In the genomic region with DNA sequence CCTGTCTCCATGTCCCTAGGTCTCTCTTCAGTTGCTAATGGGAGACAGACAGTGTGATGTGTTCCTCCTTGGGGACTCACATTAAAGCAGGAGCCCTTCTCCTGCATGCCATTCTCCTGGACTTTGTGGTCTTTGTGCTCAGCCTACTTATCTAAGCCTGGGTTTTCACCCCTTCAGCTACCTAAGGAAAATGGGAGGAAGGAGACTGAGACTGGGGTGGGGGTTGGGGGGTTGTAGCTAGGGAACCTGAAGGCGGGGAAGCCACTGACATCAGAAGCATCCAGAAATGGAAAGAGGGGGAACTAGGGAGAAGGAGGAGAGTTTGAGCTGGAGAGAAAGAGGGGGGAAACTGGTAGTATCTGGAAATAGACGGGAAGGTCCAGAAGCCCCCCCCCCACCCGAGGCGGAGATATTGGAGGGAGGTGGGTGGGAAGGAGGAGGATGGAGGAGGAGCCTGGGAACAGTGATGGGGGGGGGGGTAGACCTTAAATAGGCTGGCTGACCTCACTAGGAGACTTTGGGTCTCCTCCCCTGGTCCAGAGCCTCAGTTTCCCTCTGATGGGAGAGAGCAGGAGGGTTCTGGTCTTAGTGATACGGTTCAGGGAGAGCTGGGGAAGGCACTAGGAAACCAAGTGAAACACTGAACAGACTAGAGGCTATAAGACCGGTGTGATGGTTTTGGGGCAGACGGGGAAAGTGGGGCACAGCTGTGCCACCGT, we compare ENCODE assay signal across 8 mouse cellular contexts. TPM values are rescaled to one million over a fixed set of nuclear protein-coding genes. Genes with fewer than 3 reads are reported as not detected.
DNase-seq lines count a peak whose midpoint lies in the region; ATAC-seq and TF ChIP-seq lines count a peak whose summit lies in the region.

No protein-coding gene starts in this region.

- H3K4me3 ChIP-seq in kidney, embryonic 14.5 days (ENCODE audit: low read length) = peak overlapping the region; percentile 52
- peak overlapping the region; percentile 92 for H3K4me3 ChIP-seq in cortical plate, adult 2 months (ENCODE audit: insufficient read depth, low read length)
- peak overlapping the region; percentile 71 for H3K4me3 ChIP-seq in hindbrain, embryonic 10.5 days
- peak overlapping the region; percentile 72 for H3K4me3 ChIP-seq in midbrain, postnatal 0 days (ENCODE audit: low read depth, low read length)

- no peak overlapping the region for H3K9ac ChIP-seq in kidney, embryonic 14.5 days (ENCODE audit: low read depth, low read length)
- peak overlapping the region; percentile 93 for H3K9ac ChIP-seq in midbrain, postnatal 0 days (replicated peaks; ENCODE audit: low read length, poor library complexity, severe bottlenecking)

- peak; percentile 65 for TF ChIP-seq POLR2A in cortical plate, adult 2 months (IDR thresholded peaks at IDR 0.05; ENCODE audit: extremely low read depth, insufficient read depth, low read length)

- H3K4me1 ChIP-seq in kidney, embryonic 14.5 days (ENCODE audit: control insufficient read depth, insufficient read depth, low read length) = peaks cover 27% of the 10 kb centered on the region
- H3K4me1 ChIP-seq in cortical plate, adult 2 months (ENCODE audit: control insufficient read depth, insufficient read depth, low read length) = peaks cover 4% of the 10 kb centered on the region
- peaks cover 85% of the 10 kb centered on the region for H3K4me1 ChIP-seq in hindbrain, embryonic 10.5 days (replicated peaks)
- peaks cover 32% of the 10 kb centered on the region for H3K4me1 ChIP-seq in midbrain, postnatal 0 days (ENCODE audit: insufficient read depth, low read length)

- 13% methylated on average over 8 of the region's 8 CpGs for WGBS in kidney, embryonic 14.5 days
- WGBS in hindbrain, embryonic 10.5 days = 13% methylated on average over 8 of the region's 8 CpGs
- WGBS in midbrain, postnatal 0 days = 8% methylated on average over 8 of the region's 8 CpGs

- TF ChIP-seq CTCF in cortical plate, adult 2 months (IDR thresholded peaks at IDR 0.05; ENCODE audit: extremely low read depth, insufficient read depth, low read length) = no peak
- TF ChIP-seq CTCF in midbrain, postnatal 0 days (IDR thresholded peaks at IDR 0.05) = no peak

- no peaks in the 10 kb centered on the region for H3K9me3 ChIP-seq in kidney, embryonic 14.5 days (ENCODE audit: control insufficient read depth, low read length)
- no peaks in the 10 kb centered on the region for H3K9me3 ChIP-seq in hindbrain, embryonic 10.5 days
- H3K9me3 ChIP-seq in midbrain, postnatal 0 days (ENCODE audit: low read length) = no peaks in the 10 kb centered on the region

- no peak for DNase-seq in kidney, postnatal 36 days
- no peak for DNase-seq in hindbrain, embryonic 10.5 days (ENCODE audit: low spot score)
- no peak for DNase-seq in midbrain, postnatal 0 days (ENCODE audit: low spot score)
- DNase-seq in gastrocnemius, postnatal 4 days (ENCODE audit: low spot score in 2 of 2) = no peak
- no peak for DNase-seq in layer of hippocampus, adult 9-11 months
- no peak for DNase-seq in left cerebral cortex, postnatal 4 days

- ATAC-seq in kidney, embryonic 14.5 days (ENCODE audit: low FRiP score, low TSS enrichment) = no peak
- no peak for ATAC-seq in midbrain, postnatal 0 days (ENCODE audit: low FRiP score)

- intact Hi-C loops in left cerebral cortex, postnatal 4 days (cut with DNase I) = loop anchor here (5.0 kb wide), 2 partner anchors 40 to 70 kb away; a partner anchor contains a TSS

- peaks cover 6% of the 10 kb centered on the region for H3K27me3 ChIP-seq in kidney, embryonic 14.5 days (ENCODE audit: control insufficient read depth, insufficient read depth, low read length)
- peaks cover 71% of the 10 kb centered on the region for H3K27me3 ChIP-seq in hindbrain, embryonic 10.5 days (ENCODE audit: insufficient read depth, poor library complexity, severe bottlenecking)
- no peaks in the 10 kb centered on the region for H3K27me3 ChIP-seq in midbrain, postnatal 0 days (ENCODE audit: insufficient read depth, low read length)

- no peaks in the 10 kb centered on the region for H3K36me3 ChIP-seq in kidney, embryonic 14.5 days (ENCODE audit: control insufficient read depth, insufficient read depth, low read length)
- H3K36me3 ChIP-seq in hindbrain, embryonic 10.5 days = peaks cover 5% of the 10 kb centered on the region; the same call in 1 of the 2 replicates
- peaks cover 7% of the 10 kb centered on the region; the same call in 1 of the 2 replicates for H3K36me3 ChIP-seq in midbrain, postnatal 0 days (ENCODE audit: insufficient read depth, low read length)

- H3K4me2 ChIP-seq in kidney, embryonic 14.5 days (replicated peaks; ENCODE audit: low read depth, low read length) = peak overlapping the region; percentile 90
- peak overlapping the region; percentile 75 for H3K4me2 ChIP-seq in midbrain, postnatal 0 days (ENCODE audit: low read depth, low read length, poor library complexity, severe bottlenecking)

- H3K27ac ChIP-seq in kidney, embryonic 14.5 days (ENCODE audit: low read depth, low read length) = no peak overlapping the region
- peak overlapping the region; percentile 95 for H3K27ac ChIP-seq in cortical plate, adult 2 months (ENCODE audit: insufficient read depth, low read length)
- peak overlapping the region; percentile 94 for H3K27ac ChIP-seq in hindbrain, embryonic 10.5 days
- H3K27ac ChIP-seq in midbrain, postnatal 0 days (ENCODE audit: low read depth, low read length) = peak overlapping the region; percentile 97

RNA-seq across cellular contexts. Expression of a gene that starts 1.2 kb away (rescaled TPM):
- 0.55 and 1.1 TPM in 2 replicates for polyA plus RNA-seq in kidney, embryonic 14.5 days (2014; fragmentation: Nextera tagmentation; extraction: Ambion mirVana)
- 163 and 187 TPM in 2 replicates for polyA plus RNA-seq in cortical plate, adult 2 months (2012; rRNA removed)
- 2.3 and 5.0 TPM in 2 replicates for polyA plus RNA-seq in hindbrain, embryonic 10.5 days (2016; fragmentation: Nextera tagmentation; extraction: Ambion mirVana)
- 198 and 225 TPM in 2 replicates for total RNA-seq in midbrain, postnatal 0 days (2014; rRNA removed)
- polyA plus RNA-seq in midbrain, postnatal 0 days (2015; fragmentation: Nextera tagmentation; extraction: Ambion mirVana) = 38.3 and 39.3 TPM in 2 replicates
- 1 to 10 TPM; 1.2 to 1.3 TPM for total RNA-seq in gastrocnemius, postnatal 4 days (2021)
- total RNA-seq in left cerebral cortex, postnatal 4 days (2021) = 100 to 1,000 TPM; 145 to 164 TPM

RNA-seq across cellular contexts. Expression of a gene that starts 5.0 kb away (rescaled TPM):
- polyA plus RNA-seq in kidney, embryonic 14.5 days (2014; fragmentation: Nextera tagmentation; extraction: Ambion mirVana) = 25.8 and 29.5 TPM in 2 replicates
- 59.6 and 66.5 TPM in 2 replicates for polyA plus RNA-seq in cortical plate, adult 2 months (2012; rRNA removed)
- 12.6 and 13.4 TPM in 2 replicates for polyA plus RNA-seq in hindbrain, embryonic 10.5 days (2016; fragmentation: Nextera tagmentation; extraction: Ambion mirVana)
- 67.4 and 74.4 TPM in 2 replicates for total RNA-seq in midbrain, postnatal 0 days (2014; rRNA removed)
- 9.8 and 11.2 TPM in 2 replicates for polyA plus RNA-seq in midbrain, postnatal 0 days (2015; fragmentation: Nextera tagmentation; extraction: Ambion mirVana)
- total RNA-seq in gastrocnemius, postnatal 4 days (2021) = 10 to 100 TPM; 57.3 to 62.8 TPM
- 10 to 100 TPM; 55.9 to 56.1 TPM for total RNA-seq in left cerebral cortex, postnatal 4 days (2021)

RNA-seq across cellular contexts. Expression of a gene that starts 22.5 kb away (rescaled TPM):
- 0.84 and 1.3 TPM in 2 replicates for polyA plus RNA-seq in kidney, embryonic 14.5 days (2014; fragmentation: Nextera tagmentation; extraction: Ambion mirVana)
- polyA plus RNA-seq in cortical plate, adult 2 months (2012; rRNA removed) = 0.17 and 0.25 TPM in 2 replicates
- 0.44 and 0.76 TPM in 2 replicates for polyA plus RNA-seq in hindbrain, embryonic 10.5 days (2016; fragmentation: Nextera tagmentation; extraction: Ambion mirVana)
- total RNA-seq in midbrain, postnatal 0 days (2014; rRNA removed) = 0.52 and 0.66 TPM in 2 replicates
- polyA plus RNA-seq in midbrain, postnatal 0 days (2015; fragmentation: Nextera tagmentation; extraction: Ambion mirVana) = 0.23 and 1.1 TPM in 2 replicates
- total RNA-seq in gastrocnemius, postnatal 4 days (2021) = 10 to 100 TPM; 13.6 to 14.3 TPM
- under 1 TPM; 0.32 to 0.46 TPM for total RNA-seq in left cerebral cortex, postnatal 4 days (2021)

RNA-seq across cellular contexts. Expression of a gene that starts 25.5 kb away (rescaled TPM):
- 0.16 TPM in 1 of 2 replicates, not detected in the other for polyA plus RNA-seq in kidney, embryonic 14.5 days (2014; fragmentation: Nextera tagmentation; extraction: Ambion mirVana)
- polyA plus RNA-seq in cortical plate, adult 2 months (2012; rRNA removed) = 1.1 and 4.7 TPM in 2 replicates
- not detected in 2 replicates for polyA plus RNA-seq in hindbrain, embryonic 10.5 days (2016; fragmentation: Nextera tagmentation; extraction: Ambion mirVana)
- total RNA-seq in midbrain, postnatal 0 days (2014; rRNA removed) = 0.19 and 2.8 TPM in 2 replicates
- polyA plus RNA-seq in midbrain, postnatal 0 days (2015; fragmentation: Nextera tagmentation; extraction: Ambion mirVana) = 0.25 and 0.58 TPM in 2 replicates
- 1 to 10 TPM; 1.4 to 1.7 TPM for total RNA-seq in gastrocnemius, postnatal 4 days (2021)
- 1 to 10 TPM in 1 of 2 experiments, under 1 TPM in 1; 0.52 to 1.2 TPM for total RNA-seq in left cerebral cortex, postnatal 4 days (2021)

RNA-seq across cellular contexts. Expression of a gene that starts 33.2 kb away (rescaled TPM):
- polyA plus RNA-seq in kidney, embryonic 14.5 days (2014; fragmentation: Nextera tagmentation; extraction: Ambion mirVana) = 201 and 232 TPM in 2 replicates
- polyA plus RNA-seq in cortical plate, adult 2 months (2012; rRNA removed) = 2.3 and 2.4 TPM in 2 replicates
- polyA plus RNA-seq in hindbrain, embryonic 10.5 days (2016; fragmentation: Nextera tagmentation; extraction: Ambion mirVana) = 232 and 255 TPM in 2 replicates
- 9.4 and 16.7 TPM in 2 replicates for total RNA-seq in midbrain, postnatal 0 days (2014; rRNA removed)
- 15.0 and 16.0 TPM in 2 replicates for polyA plus RNA-seq in midbrain, postnatal 0 days (2015; fragmentation: Nextera tagmentation; extraction: Ambion mirVana)
- total RNA-seq in gastrocnemius, postnatal 4 days (2021) = 10 to 100 TPM; 27.9 to 28.2 TPM
- 10 to 100 TPM in 1 of 2 experiments, 1 to 10 TPM in 1; 6.9 to 10.8 TPM for total RNA-seq in left cerebral cortex, postnatal 4 days (2021)
